Mouse (Mus musculus): ENCODE measurements around the gene 4930470P17Rik. TPM values are rescaled to one million over a fixed set of nuclear protein-coding genes. Genes with fewer than 3 reads are reported as not detected.
A peak's percentile ranks its signal among the peaks of the same experiment; 100 is the strongest.
"Not testable (repeated sequence)": the region's sequence is repeated elsewhere in the genome, so short reads cannot be mapped to it uniquely, and the experiment has no call there.

Gene 4930470P17Rik
- total RNA-seq, 2 experiments from 2014 or later, result not detected

DNA sequence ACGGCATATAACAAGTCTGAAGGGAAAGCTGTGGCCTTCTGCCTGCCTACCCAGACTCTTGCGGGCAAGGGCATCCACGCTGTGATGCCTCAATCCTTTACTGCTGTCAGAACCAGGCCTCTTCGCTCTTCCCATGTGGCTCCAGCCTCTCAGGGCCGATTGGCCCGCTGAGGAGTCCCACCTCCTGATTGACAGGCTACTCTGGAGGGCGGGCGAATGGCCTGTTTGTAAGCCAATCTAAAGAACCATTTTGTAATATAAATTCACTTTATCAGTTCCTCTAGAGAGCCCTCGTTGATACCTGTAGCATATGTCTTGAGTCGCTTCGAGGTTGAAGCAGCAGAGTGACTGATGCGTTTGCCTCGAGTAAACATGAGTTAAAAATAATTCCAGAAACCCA is 21.2 kb upstream of the 4930470P17Rik start:
- intact Hi-C loops (cut with DNase I), result no loop called here
- Histone ChIP-seq H3K4me3 (no peak overlapping the region), H3K27ac (no peak overlapping the region)
- no peak for TF ChIP-seq CTCF (IDR thresholded peaks at IDR 0.05)
- DNase-seq (ENCODE audit: extremely low spot score in 1 of 2, low spot score in 2 of 2), result no peak

DNA sequence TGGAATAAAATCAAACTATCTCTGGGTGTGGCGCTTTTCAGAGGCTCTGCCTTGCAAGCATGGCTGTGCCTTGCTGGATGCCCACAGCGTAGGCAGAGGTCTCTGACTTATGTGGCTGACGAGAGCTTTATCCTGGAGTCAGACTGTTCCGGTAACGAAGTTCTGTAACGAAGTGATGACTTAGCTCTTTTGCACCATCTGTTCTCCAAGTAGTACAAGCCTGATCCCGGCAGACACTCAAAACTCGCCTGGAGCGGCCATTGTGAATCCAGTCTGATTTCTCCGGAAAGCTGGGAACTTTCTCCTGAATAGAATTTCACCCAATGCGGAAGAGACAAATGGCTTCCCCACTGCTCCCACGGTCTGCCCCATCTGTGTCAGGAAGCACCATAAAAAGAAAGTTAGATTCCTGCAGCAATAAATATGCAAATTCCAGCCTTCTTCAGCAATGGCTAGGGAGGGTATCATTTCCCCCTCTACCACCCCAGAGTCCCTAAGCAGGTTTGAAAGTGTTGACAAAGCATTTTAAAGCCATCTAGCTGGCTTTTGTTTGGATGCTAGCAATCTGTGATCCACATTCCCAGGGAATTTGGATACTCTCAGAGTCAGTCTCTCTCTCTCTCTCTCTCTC is 17.2 kb upstream of the 4930470P17Rik start:
- Histone ChIP-seq H3K27ac (no peak overlapping the region), H3K4me3 (no peak overlapping the region)
- no peak for TF ChIP-seq CTCF (IDR thresholded peaks at IDR 0.05)
- intact Hi-C loops (cut with DNase I), result no loop called here
- peak in 1 of 2 experiments; percentile 14 for DNase-seq (ENCODE audit: extremely low spot score in 1 of 2, low spot score in 2 of 2)

DNA sequence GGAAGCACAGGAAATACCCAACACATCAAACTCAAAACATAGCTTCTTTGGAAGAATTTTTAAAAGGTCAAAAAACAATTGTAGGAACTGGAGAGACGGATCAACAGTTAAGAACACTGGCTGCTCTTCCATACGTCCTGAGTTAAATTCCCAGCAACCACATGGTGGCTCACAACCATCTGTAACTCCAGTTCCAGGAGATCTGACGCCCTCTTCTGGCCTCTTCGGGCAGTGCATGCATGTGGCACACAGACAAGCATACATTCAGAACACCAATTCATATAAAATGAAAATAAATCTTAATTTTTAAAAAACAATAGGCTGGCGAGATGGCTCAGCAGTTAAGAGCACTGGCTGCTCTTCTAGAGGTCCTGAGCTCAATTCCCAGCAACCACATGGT is 10.0 kb upstream of the 4930470P17Rik start:
- H3K4me3 ChIP-seq; intact Hi-C loops (cut with DNase I); DNase-seq (ENCODE audit: extremely low spot score in 1 of 2, low spot score in 2 of 2); H3K27ac ChIP-seq: not testable (repeated sequence)

GRCm38 (mm10) chr2:170601171-170601570 is 646 bp downstream of the 4930470P17Rik start:
- TF ChIP-seq CTCF (IDR thresholded peaks at IDR 0.05), result peak; percentile 9
- intact Hi-C loops (cut with DNase I), result no loop called here
- no peak for DNase-seq (ENCODE audit: extremely low spot score in 1 of 2, low spot score in 2 of 2)
- H3K27ac ChIP-seq, result no peak overlapping the region
- no peak overlapping the region for H3K4me3 ChIP-seq

GRCm38 (mm10) chr2:170597586-170597985 is 4.2 kb downstream of the 4930470P17Rik start:
- Histone ChIP-seq H3K27ac (no peak overlapping the region), H3K4me3 (no peak overlapping the region)
- peak in 1 of 2 experiments; percentile 18 for DNase-seq (ENCODE audit: extremely low spot score in 1 of 2, low spot score in 2 of 2)
- peak; percentile 69 for TF ChIP-seq CTCF (IDR thresholded peaks at IDR 0.05)
- intact Hi-C loops (cut with DNase I), result no loop called here

DNA sequence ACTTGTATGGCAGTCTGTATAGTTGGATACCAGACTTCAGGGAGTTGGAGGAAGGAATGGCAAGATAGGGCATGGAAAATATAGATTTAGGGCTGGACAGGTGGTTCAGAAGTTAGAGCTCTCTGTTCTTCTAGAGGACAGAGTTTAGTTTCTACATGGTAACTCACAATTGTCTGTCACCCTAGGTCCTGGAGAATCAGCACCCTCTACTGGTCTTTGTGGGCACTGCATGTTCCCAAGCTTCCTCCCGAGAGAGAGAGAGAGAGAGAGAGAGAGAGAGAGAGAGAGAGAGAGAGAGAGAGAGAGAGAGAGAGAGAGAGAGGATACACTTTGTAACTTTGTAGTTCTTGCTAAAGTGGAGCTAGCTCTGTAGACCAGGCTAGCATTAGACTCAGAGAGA is 5.1 kb downstream of the 4930470P17Rik start:
- DNase-seq (ENCODE audit: extremely low spot score in 1 of 2, low spot score in 2 of 2), result peak; percentile 63 to 79
- TF ChIP-seq CTCF (IDR thresholded peaks at IDR 0.05), result peak; percentile 63
- no peak overlapping the region for H3K4me3 ChIP-seq
- intact Hi-C loops (cut with DNase I), result loop anchor here (1.0 kb wide), 2 partner anchors 76 to 280 kb away; no protein-coding TSS in a partner anchor
- no peak overlapping the region for H3K27ac ChIP-seq

- DNase-seq (ENCODE audit: extremely low spot score in 1 of 2, low spot score in 2 of 2), result no peak
- Histone ChIP-seq H3K27ac (no peak overlapping the region), H3K4me3 (no peak overlapping the region)
- intact Hi-C loops (cut with DNase I), result no loop called here
- no peak for TF ChIP-seq CTCF (IDR thresholded peaks at IDR 0.05)
These were observed 9.7 kb downstream of the 4930470P17Rik start for GRCm38 (mm10) chr2:170592161-170592560.

- intact Hi-C loops (cut with DNase I), result no loop called here
- Histone ChIP-seq H3K4me3 (no peak overlapping the region), H3K27ac (no peak overlapping the region)
- no peak for DNase-seq (ENCODE audit: extremely low spot score in 1 of 2, low spot score in 2 of 2)
- TF ChIP-seq CTCF (IDR thresholded peaks at IDR 0.05), result no peak
These were observed 13.4 kb downstream of the 4930470P17Rik start for GRCm38 (mm10) chr2:170588369-170588900.

DNA sequence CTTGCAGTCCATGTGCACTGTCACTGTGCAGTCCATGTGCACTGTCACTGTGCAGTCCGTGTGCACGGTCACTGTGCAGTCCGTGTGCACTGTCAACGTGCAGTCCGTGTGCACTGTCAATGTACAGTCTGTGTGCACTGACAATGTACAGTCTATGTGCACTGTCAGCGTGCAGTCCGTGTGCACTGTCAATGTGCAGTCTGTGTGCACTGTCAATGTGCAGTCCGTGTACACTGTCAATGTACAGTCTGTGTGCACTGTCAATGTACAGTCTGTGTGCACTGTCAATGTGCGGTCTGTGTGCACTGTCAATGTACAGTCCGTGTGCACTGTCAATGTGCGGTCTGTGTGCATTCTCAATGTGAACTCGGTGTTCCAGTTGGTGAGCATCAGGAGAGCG is 17.1 kb downstream of the 4930470P17Rik start:
- no peak for TF ChIP-seq CTCF (IDR thresholded peaks at IDR 0.05)
- intact Hi-C loops (cut with DNase I), result no loop called here
- Histone ChIP-seq H3K27ac (no peak overlapping the region), H3K4me3 (no peak overlapping the region)
- DNase-seq (ENCODE audit: extremely low spot score in 1 of 2, low spot score in 2 of 2), result no peak

- intact Hi-C loops (cut with DNase I), result no loop called here
- no peak for TF ChIP-seq CTCF (IDR thresholded peaks at IDR 0.05)
These were observed 22.3 kb downstream of the 4930470P17Rik start for GRCm38 (mm10) chr2:170579551-170579950.

GRCm38 (mm10) chr2:170578588-170578987 is 23.2 kb downstream of the 4930470P17Rik start:
- Histone ChIP-seq H3K4me3 (no peak overlapping the region), H3K27ac (no peak overlapping the region)
- intact Hi-C loops (cut with DNase I), result no loop called here
- TF ChIP-seq CTCF (IDR thresholded peaks at IDR 0.05), result no peak
- DNase-seq (ENCODE audit: extremely low spot score in 1 of 2, low spot score in 2 of 2), result no peak

More at GRCm38 (mm10) chr2:170579551-170579950, 22.3 kb downstream of the 4930470P17Rik start:
- H3K27ac ChIP-seq, result no peak overlapping the region
- no peak overlapping the region for H3K4me3 ChIP-seq
- DNase-seq (ENCODE audit: extremely low spot score in 1 of 2, low spot score in 2 of 2), result no peak

DNA sequence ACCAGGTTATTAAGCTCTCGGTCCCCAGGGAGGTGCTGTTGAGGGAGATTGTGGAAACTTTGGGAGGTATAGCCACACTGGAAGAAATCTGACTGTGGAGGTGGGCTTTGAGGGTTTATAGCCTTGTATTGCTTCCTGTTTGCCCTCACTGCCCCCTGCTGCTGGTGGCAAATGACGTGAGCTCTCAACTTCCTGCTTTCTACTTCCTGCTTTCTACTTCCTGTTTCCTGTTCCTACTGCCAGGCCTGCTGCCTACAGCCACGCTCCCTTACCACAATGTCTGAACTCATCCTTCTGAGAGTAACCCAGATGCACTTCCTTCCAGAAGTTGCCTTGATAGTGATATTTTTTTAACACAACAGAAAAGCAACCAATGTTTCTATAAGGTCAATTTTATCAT is 24.3 kb downstream of the 4930470P17Rik start:
- TF ChIP-seq CTCF (IDR thresholded peaks at IDR 0.05), result no peak
- DNase-seq (ENCODE audit: extremely low spot score in 1 of 2, low spot score in 2 of 2), result no peak
- no peak overlapping the region for H3K4me3 ChIP-seq
- intact Hi-C loops (cut with DNase I), result no loop called here
- no peak overlapping the region for H3K27ac ChIP-seq

DNA sequence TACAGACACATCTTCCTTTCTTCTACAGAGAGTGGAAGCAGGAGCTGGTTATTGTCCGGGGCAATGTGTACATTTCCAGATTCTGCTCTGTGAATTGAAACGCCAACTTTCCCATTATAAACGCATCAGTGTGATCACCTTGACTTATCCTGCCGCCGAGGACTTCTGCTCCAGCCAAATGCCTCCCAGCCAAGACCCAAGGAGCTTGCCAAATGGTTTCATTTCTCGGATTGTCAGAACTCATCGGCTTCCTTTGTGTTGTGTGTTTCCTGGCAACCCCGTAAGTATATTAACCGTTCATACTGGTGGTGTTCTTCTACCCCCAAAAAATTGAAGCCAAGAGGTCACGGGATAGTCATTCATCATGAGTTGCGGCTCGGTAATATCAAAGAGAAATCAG is 25.7 kb downstream of the 4930470P17Rik start:
- H3K4me3 ChIP-seq, result no peak overlapping the region
- no peak overlapping the region for H3K27ac ChIP-seq
- TF ChIP-seq CTCF (IDR thresholded peaks at IDR 0.05), result no peak
- no peak for DNase-seq (ENCODE audit: extremely low spot score in 1 of 2, low spot score in 2 of 2)
- intact Hi-C loops (cut with DNase I), result no loop called here

All from left cerebral cortex, adult 2 months (tissue).